Comparison of ENCODE assay signal across 15 mouse cellular contexts in genomic region chr8:35144401-35144800, GRCm38 (mm10).
A peak's percentile ranks its signal among the peaks of the same experiment; 100 is the strongest.
DNase-seq lines count a peak whose midpoint lies in the region; TF ChIP-seq lines count a peak whose summit lies in the region.
"Had no signal": no experiment of that assay in that cellular context is flagged by ENCODE, and none has a peak within 500 bp of the region (broad histone marks: within the 10 kb centered on the region; RNA-seq: fewer than 3 reads in every experiment).

No protein-coding gene starts in this region.

- H3K27ac ChIP-seq in heart, adult 2 months: peak overlapping the region; percentile 60
- H3K27ac ChIP-seq: hindbrain, postnatal 0 days; limb, embryonic 13.5 days had no signal

- TF ChIP-seq CTCF in heart, adult 2 months (IDR thresholded peaks at IDR 0.05): no peak

- H3K27me3 ChIP-seq in heart, adult 2 months (ENCODE audit: control insufficient read depth, insufficient read depth, low read length): no peaks in the 10 kb centered on the region
- H3K27me3 ChIP-seq: limb, embryonic 13.5 days had no signal

- 33% methylated on average over 4 of the region's 4 CpGs for WGBS in heart, adult 2 months

- H3K9ac ChIP-seq in heart, adult 2 months (ENCODE audit: low read depth, low read length): no peak overlapping the region
- H3K9ac ChIP-seq: forebrain, postnatal 0 days; limb, embryonic 13.5 days had no signal

- no peak overlapping the region for H3K4me3 ChIP-seq in heart, adult 2 months
- H3K4me3 ChIP-seq: limb, embryonic 13.5 days had no signal

- DNase-seq in heart, adult 2 months: peak in 1 of 2 experiments; percentile 15
- DNase-seq in heart, postnatal 4 days: no peak
- DNase-seq in adrenal gland, postnatal 36 days: peak; percentile 28 to 34
- DNase-seq in heart, postnatal 10 days: peak; percentile 51 to 52
- DNase-seq in kidney, postnatal 14 days: peak; percentile 72
- DNase-seq in thymus, postnatal 25 days: no peak
- DNase-seq in cerebellum, adult 18-20 months: no peak
- DNase-seq: cerebellum, postnatal 25 days; forebrain, postnatal 0 days; gastrocnemius, postnatal 36 days; lung, adult 2 months; right cerebral cortex, postnatal 25 days; thymus, postnatal 36 days had no signal

- H3K79me2 ChIP-seq in heart, adult 2 months (replicated peaks; ENCODE audit: control insufficient read depth, insufficient read depth, low read length): no peaks in the 10 kb centered on the region

- no peaks in the 10 kb centered on the region; the same call in 1 of the 2 replicates for H3K4me1 ChIP-seq in heart, adult 2 months (ENCODE audit: control insufficient read depth, insufficient read depth, low read length)

- TF ChIP-seq POLR2A in heart, adult 2 months (IDR thresholded peaks at IDR 0.05; ENCODE audit: insufficient read depth, low read depth, low read length): no peak

- peaks cover 4% of the 10 kb centered on the region; the same call in 1 of the 2 replicates for H3K36me3 ChIP-seq in heart, adult 2 months (ENCODE audit: control insufficient read depth, insufficient read depth, low read length)
- H3K36me3 ChIP-seq: limb, embryonic 13.5 days had no signal

- intact Hi-C loops in heart, adult 2 months (cut with DNase I): loop anchor here (5.0 kb wide), 1 partner anchor 252 kb away; no protein-coding TSS in a partner anchor
- intact Hi-C loops in heart, postnatal 10 days (cut with DNase I): loop anchor here (5.0 kb wide), 1 partner anchor 142 kb away; no protein-coding TSS in a partner anchor

- TF ChIP-seq EP300 in heart, adult 2 months (IDR thresholded peaks at IDR 0.05; ENCODE audit: insufficient read depth, low read depth, low read length): 0 out of 2 replicates have a peak, but pooled peaks have one; percentile 19

Comparison
In these comparisons a context has a peak if more than half of its experiments do, and no peak if none do; other contexts are left out.
1. DNase-seq: peak in adrenal gland, postnatal 36 days (2 of 2), heart, postnatal 10 days (2 of 2) and kidney, postnatal 14 days (single experiment); none in heart, postnatal 4 days (single experiment), thymus, postnatal 25 days (single experiment) and cerebellum, adult 18-20 months (0 of 2).